Mouse (Mus musculus) small intestine, adult 2 months (tissue): ENCODE results near the gene Vps54.

Experiments
- CTCF ChIP-seq: fragments of 200-500 bp; IDR thresholded peaks from 2 replicates; pipeline ENCODE4 v1.5.1; 2012; ENCODE audit warnings: low read depth, mild to moderate bottlenecking, control low read depth, inconsistent platforms, low read length, moderate library complexity, mixed read lengths; ENCODE audit not compliant: insufficient replicate concordance, insufficient read length; ENCODE audit errors: extremely low read depth
- POLR2A ChIP-seq: fragments of 200-500 bp; IDR thresholded peaks from 2 replicates; pipeline ENCODE4 v1.6.1; 2012; ENCODE audit warnings: low read depth, mild to moderate bottlenecking, control low read depth, inconsistent platforms, low read length, moderate library complexity

GRCm38 (mm10) chr11:21328141-21328540 is 89.1 kb downstream of the Vps54 start:
- TF ChIP-seq CTCF (no peak), POLR2A (no peak)
